Mouse (Mus musculus) lung, postnatal 0 days (tissue): ENCODE results near the gene Gm26558. TPM values are rescaled to one million over a fixed set of nuclear protein-coding genes. Genes with fewer than 3 reads are reported as not detected.

Experiments used
- ATAC-seq: fragments of 200-750 bp; cut with Nextera tagmentation; 2 replicates; pipeline ENCODE4 v1.8.0; 2017; ENCODE audit warnings: moderate library complexity
- DNase-seq: peaks from one replicate; pipeline ENCODE4 v3.0.0-alpha.2; 2016; ENCODE audit warnings: low spot score
- H3K27ac ChIP-seq: fragments of 300-500 bp; sonication (generic); 2 replicates; pipeline ENCODE4 v1.5.1; 2014; ENCODE audit warnings: antibody characterized with exemption, mild to moderate bottlenecking, low read length, mixed read lengths
- H3K27me3 ChIP-seq: fragments of 300-500 bp; sonication (generic); replicated peaks from 2 replicates; pipeline ENCODE4 v1.6.1; 2014; ENCODE audit warnings: low read length, mixed read lengths; ENCODE audit not compliant: insufficient read depth
- H3K36me3 ChIP-seq: fragments of 300-500 bp; sonication (generic); 2 replicates; pipeline ENCODE4 v1.6.1; 2014; ENCODE audit warnings: low read length, mixed read lengths; ENCODE audit not compliant: insufficient read depth
- H3K4me1 ChIP-seq: fragments of 300-500 bp; sonication (generic); 2 replicates; pipeline ENCODE4 v1.6.1; 2014; ENCODE audit warnings: antibody characterized with exemption, low read depth, low read length, mixed read lengths; ENCODE audit not compliant: insufficient read depth
- H3K4me2 ChIP-seq: fragments of 300-500 bp; sonication (generic); replicated peaks from 2 replicates; pipeline ENCODE4 v1.6.1; 2014; ENCODE audit warnings: low read depth, mild to moderate bottlenecking, low read length, moderate library complexity, mixed read lengths
- H3K4me3 ChIP-seq: fragments of 300-500 bp; sonication (generic); 2 replicates; pipeline ENCODE4 v1.5.1; 2014; ENCODE audit warnings: low read depth, low read length
- H3K9ac ChIP-seq: fragments of 300-500 bp; sonication (generic); replicated peaks from 2 replicates; pipeline ENCODE4 v1.6.1; 2014; ENCODE audit warnings: low read depth, mild to moderate bottlenecking
- H3K9me3 ChIP-seq: fragments of 300-500 bp; sonication (generic); 2 replicates; pipeline ENCODE4 v1.6.1; 2016; ENCODE audit warnings: low read length, mixed read lengths
- CTCF ChIP-seq: IDR thresholded peaks from 2 replicates; pipeline ENCODE4 v1.5.1; 2016; ENCODE audit warnings: antibody characterized with exemption, mild to moderate bottlenecking
- EP300 ChIP-seq: IDR thresholded peaks from 2 replicates; pipeline ENCODE4 v1.6.1; 2016; ENCODE audit warnings: antibody characterized with exemption, mild to moderate bottlenecking, control low read depth
- WGBS: fragments of 180-500 bp; shearing (Covaris S2); extraction: QIAGEN DNeasy Blood & Tissue Kit; methylation state at CpG from one replicate; pipeline ENCODE4 v1.1.7; 2014; 5-methylcytosine and 5-hydroxymethylcytosine counted together
- polyA plus RNA-seq: library from polyadenylated mRNA; unstranded; fragments of >200 nt; fragmentation: Nextera tagmentation; extraction: Ambion mirVana; gene quantifications from 2 replicates; pipeline ENCODE4 v1.2.1, GENCODE M21; 2015

Gm26558 gene
- polyA plus RNA-seq, 1 experiment from 2014 or later = 2.8 TPM

- no peak for ATAC-seq
- no peaks in the 10 kb centered on the region for H3K9me3 ChIP-seq
- no peaks in the 10 kb centered on the region for H3K27me3 ChIP-seq
- no peaks in the 10 kb centered on the region for H3K4me1 ChIP-seq
- H3K4me2 ChIP-seq = no peak overlapping the region
- H3K9ac ChIP-seq = no peak overlapping the region
- H3K27ac ChIP-seq = no peak overlapping the region
- H3K36me3 ChIP-seq = no peaks in the 10 kb centered on the region
- TF ChIP-seq CTCF = no peak
- TF ChIP-seq EP300 = no peak
- 73% methylated on average over 2 of the region's 2 CpGs for WGBS
- H3K4me3 ChIP-seq = no peak overlapping the region
- no peak for DNase-seq
Measured at GRCm38 (mm10) chr2:70672476-70672875, 10.6 kb upstream of the Gm26558 start.

DNA sequence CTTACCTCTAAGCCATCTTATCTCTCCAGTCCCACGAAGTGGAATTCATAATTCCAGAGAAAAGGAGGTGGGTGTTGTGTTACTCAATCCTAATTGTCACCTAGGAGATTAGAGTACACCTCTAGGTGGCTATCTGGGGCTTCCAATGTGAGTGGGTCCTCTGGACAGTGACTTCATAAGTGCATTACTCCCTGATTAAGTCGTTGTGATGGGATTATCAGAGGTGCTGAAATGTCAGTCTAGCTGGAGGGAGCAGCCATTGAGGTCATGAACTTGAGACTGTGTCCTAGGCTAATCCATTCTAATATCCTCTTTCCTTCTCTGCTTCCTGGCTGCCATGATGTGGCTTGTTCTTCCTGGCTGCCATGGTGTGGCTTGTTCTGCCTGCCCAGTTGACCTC, 8.0 kb upstream of the Gm26558 start:
- WGBS = 51% methylated on average over 2 of the region's 2 CpGs
- TF ChIP-seq EP300 = no peak
- no peak for TF ChIP-seq CTCF

DNA sequence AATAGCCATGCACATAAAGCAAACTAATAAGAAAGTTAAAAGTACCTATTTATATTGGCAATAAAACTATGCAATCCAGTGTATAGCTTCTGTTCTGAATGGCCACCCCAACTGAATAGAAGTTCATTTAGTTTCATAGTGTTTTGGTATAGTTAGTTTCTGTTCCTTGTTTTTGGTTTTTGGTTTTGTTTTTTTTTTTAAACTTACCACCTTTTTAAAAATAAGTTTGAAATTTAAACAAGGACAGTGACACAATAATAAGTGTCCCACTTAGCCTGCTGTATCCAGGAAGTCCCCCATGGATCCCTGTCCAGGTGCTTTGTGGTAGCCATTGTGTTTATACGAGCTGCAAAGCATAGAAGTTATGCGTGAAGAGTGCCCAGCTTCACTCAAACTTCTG, 7.3 kb upstream of the Gm26558 start:
- H3K27me3 ChIP-seq = no peaks in the 10 kb centered on the region
- no peaks in the 10 kb centered on the region for H3K36me3 ChIP-seq
- WGBS = 76% methylated on average over 2 of the region's 2 CpGs
- H3K27ac ChIP-seq = no peak overlapping the region
- H3K9ac ChIP-seq = no peak overlapping the region
- TF ChIP-seq EP300 = no peak
- no peak for TF ChIP-seq CTCF
- DNase-seq = no peak
- no peak for ATAC-seq
- no peak overlapping the region for H3K4me2 ChIP-seq
- no peaks in the 10 kb centered on the region for H3K4me1 ChIP-seq
- no peaks in the 10 kb centered on the region for H3K9me3 ChIP-seq
- no peak overlapping the region for H3K4me3 ChIP-seq

More for the DNA sequence above, 8.0 kb upstream of the Gm26558 start:
- H3K4me3 ChIP-seq = no peak overlapping the region
- no peaks in the 10 kb centered on the region for H3K9me3 ChIP-seq
- DNase-seq (no peak), ATAC-seq (no peak)
- H3K27me3 ChIP-seq = no peaks in the 10 kb centered on the region
- H3K9ac ChIP-seq = no peak overlapping the region
- no peaks in the 10 kb centered on the region for H3K36me3 ChIP-seq
- no peak overlapping the region for H3K4me2 ChIP-seq
- H3K27ac ChIP-seq = no peak overlapping the region
- H3K4me1 ChIP-seq = no peaks in the 10 kb centered on the region

DNA sequence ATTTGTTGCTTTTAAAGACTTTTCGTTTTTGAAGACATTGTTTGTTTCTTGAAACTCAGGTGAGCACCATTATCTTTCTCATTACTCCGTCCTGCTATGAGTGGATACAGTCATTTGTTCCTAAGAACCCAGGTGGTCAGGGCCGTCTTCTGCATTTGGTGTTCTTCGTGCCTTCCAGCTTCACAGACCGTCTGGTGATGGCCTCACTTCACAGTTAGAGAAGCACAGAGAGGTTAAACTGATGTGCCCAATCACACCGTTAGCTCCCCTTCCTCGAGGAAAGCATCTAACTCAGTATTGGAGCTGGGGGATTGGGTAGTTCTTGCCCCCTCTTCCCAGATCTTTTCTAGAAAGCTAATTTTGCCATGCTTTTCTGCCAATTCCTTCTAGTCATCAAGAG, 5.1 kb upstream of the Gm26558 start:
- H3K36me3 ChIP-seq = no peaks in the 10 kb centered on the region
- 79% methylated on average over 7 of the region's 7 CpGs for WGBS
- no peak overlapping the region for H3K9ac ChIP-seq
- peaks cover 9% of the 10 kb centered on the region; the same call in 1 of the 2 replicates for H3K4me1 ChIP-seq
- no peak overlapping the region for H3K4me3 ChIP-seq
- DNase-seq (no peak), ATAC-seq (no peak)
- H3K27me3 ChIP-seq = no peaks in the 10 kb centered on the region
- no peak for TF ChIP-seq CTCF
- TF ChIP-seq EP300 = no peak
- no peak overlapping the region for H3K4me2 ChIP-seq
- no peaks in the 10 kb centered on the region for H3K9me3 ChIP-seq
- H3K27ac ChIP-seq = no peak overlapping the region

GRCm38 (mm10) chr2:70663764-70664163, 1.9 kb upstream of the Gm26558 start:
- Histone ChIP-seq H3K36me3 (no peaks in the 10 kb centered on the region), H3K4me3 (no peak overlapping the region), H3K27me3 (no peaks in the 10 kb centered on the region), H3K4me1 (peaks cover 9% of the 10 kb centered on the region; the same call in 1 of the 2 replicates), H3K9me3 (no peaks in the 10 kb centered on the region), H3K27ac (no peak overlapping the region), H3K9ac (no peak overlapping the region), H3K4me2 (no peak overlapping the region)
- TF ChIP-seq CTCF (peak; percentile 42), EP300 (no peak)
- DNase-seq (peak; percentile 37), ATAC-seq (no peak)
- 66% methylated on average over 5 of the region's 5 CpGs for WGBS

DNA sequence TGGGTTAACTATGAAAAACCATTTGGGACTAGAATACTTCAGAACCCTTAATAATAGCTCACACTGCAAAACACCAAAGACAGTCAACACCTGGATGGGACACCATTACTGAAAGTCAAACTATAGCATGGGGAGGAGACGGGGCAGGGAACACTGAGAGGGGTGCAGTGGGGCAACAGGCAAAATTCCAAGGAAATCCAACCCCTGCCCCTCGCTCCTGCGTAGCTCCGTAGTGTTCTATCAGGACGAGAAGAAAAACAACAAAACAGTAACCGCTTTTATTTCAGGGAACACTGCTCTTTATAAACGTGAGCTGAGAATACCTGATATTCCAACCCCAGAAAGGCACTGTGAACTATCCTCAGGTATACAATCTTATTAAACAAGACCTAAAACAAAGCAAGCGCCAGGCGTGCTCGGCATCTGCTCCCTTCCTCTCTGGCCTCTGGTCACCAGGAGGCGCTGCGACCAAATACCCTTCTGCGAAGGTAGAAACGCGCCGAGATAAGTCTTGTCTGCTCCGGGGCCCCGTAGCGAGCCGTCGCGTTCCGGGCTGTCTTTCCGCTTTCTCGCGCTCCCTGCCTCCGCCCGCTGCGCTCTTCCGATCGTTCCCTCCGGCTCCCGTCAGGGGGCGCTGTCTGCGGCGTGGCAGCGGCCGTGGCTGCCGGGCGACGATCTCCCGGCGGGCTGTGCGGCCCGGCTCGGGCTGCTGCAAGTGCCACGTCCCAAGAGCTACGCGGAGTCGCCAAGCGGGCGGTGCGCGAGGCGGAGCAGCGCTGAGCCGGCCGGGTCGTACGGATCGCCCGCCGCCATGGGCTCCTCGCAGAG, 807 bp downstream of the Gm26558 start, which contains the start of gene Gorasp2:
Gene Gorasp2, plus strand, starts transcription at position 690 of the 828 bp plus-strand sequence.
- Histone ChIP-seq H3K4me2 (peak within 1 kb of the TSS; percentile 68), H3K4me3 (peak within 1 kb of the TSS; percentile 96), H3K9ac (peak within 1 kb of the TSS; percentile 96), H3K4me1 (peaks cover 9% of the 10 kb centered on the region; the same call in 1 of the 2 replicates), H3K27ac (peak within 1 kb of the TSS; percentile 98), H3K9me3 (no peaks in the 10 kb centered on the region), H3K27me3 (no peaks in the 10 kb centered on the region), H3K36me3 (no peaks in the 10 kb centered on the region)
- ATAC-seq (peak; percentile 97), DNase-seq (peak; percentile 99)
- TF ChIP-seq CTCF (peak; percentile 97), EP300 (peak; percentile 59; the same call in 1 of the 2 replicates)
- WGBS = 2% methylated on average over 64 of the region's 64 CpGs
